Mouse (Mus musculus) stomach, postnatal 0 days (tissue): ENCODE results near the gene Gm5751.

Source experiments
- CTCF ChIP-seq: IDR thresholded peaks from 2 replicates; pipeline ENCODE4 v1.5.1; 2016; ENCODE audit warnings: antibody characterized with exemption, low read depth, mild to moderate bottlenecking, moderate library complexity
- EP300 ChIP-seq: optimal IDR thresholded peaks from 2 replicates; pipeline ENCODE3; 2016; ENCODE audit warnings: antibody characterized with exemption

- TF ChIP-seq EP300, result no peak
- TF ChIP-seq CTCF, result no peak
Measured at GRCm38 (mm10) chrX:8843694-8844093, 30.4 kb upstream of the Gm5751 start, which contains the start of gene Gm6592.
